Mouse (Mus musculus): ENCODE measurements around the gene Riok1.

DNA sequence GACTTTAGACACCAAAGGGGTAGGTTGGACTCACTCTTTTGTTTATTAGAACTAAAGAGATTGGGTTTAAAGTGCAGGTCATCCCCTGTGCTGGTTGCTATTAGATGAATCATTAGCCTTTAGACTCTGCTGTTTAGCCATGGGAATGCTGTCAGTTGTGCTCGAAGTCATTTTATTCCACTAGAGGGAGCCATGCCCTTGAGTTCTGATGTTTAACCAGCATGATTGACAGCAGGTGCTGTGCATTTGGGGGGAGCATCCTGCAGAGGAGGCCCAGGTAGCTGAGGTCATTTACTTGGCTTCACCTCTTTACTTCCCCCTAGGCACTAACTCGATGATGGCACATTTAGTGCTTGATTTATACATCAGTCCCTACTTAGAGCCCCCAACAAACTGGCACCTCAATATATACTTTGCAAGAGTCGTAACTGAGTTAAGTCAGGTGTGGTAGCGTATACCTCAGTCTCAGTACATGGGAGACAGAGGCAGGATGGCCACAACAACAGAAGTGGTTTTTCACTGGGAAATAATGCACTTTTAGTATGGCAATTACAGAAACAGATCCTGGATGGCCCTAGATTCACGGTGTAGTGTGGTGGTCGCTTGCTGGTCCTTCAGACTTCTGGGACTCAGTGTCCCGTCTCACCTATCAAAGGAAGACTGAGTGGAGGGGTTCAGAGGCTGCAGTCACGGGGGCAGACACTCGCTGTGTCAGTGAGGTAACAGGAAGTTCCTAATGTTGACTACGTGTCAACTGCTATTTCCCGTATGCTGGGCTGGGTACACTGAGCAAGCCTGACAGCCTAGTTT is 28.3 kb downstream of the Riok1 start:
- TF ChIP-seq POLR2A (IDR thresholded peaks at IDR 0.05; ENCODE audit: low read depth, low read length) (no peak), CTCF (IDR thresholded peaks at IDR 0.05; ENCODE audit: borderline replicate concordance, insufficient read depth, low read length) (peak; percentile 24; the same call in 1 of the 2 replicates)

Data from embryonic fibroblast, embryonic 13.5 days (primary cell).